Mouse (Mus musculus) MEL (cell line): ENCODE data around the gene Sf1. TPM values are rescaled to one million over a fixed set of nuclear protein-coding genes. Genes with fewer than 3 reads are reported as not detected.

ENCODE experiments used
- DNase-seq: peaks from one replicate; pipeline ENCODE4 v3.0.0; 2011; ENCODE audit warnings: low read depth, low spot score
- H3K27ac ChIP-seq: 2 replicates; pipeline ENCODE4 v1.5.1; 2012; ENCODE audit warnings: low read depth, mild to moderate bottlenecking, control low read depth, low read length, moderate library complexity; ENCODE audit not compliant: control insufficient read depth
- H3K27me3 ChIP-seq, 2 experiments: fragments of 150-350 bp in 1 of 2; sonication (generic) in 1 of 2; 2 replicates each; pipeline ENCODE4 v1.6.1; 2012; ENCODE audit warnings: low read length in 2 of 2, mild to moderate bottlenecking in 2 of 2, improper control_type of control experiment in 1 of 2, moderate library complexity in 1 of 2; ENCODE audit not compliant: insufficient read depth in 2 of 2, control insufficient read depth in 1 of 2
- H3K36me3 ChIP-seq, 2 experiments: 2 replicates each; pipeline ENCODE4 v1.6.1; 2012 to 2014; ENCODE audit warnings: low read length in 2 of 2, improper control_type of control experiment in 1 of 2, inconsistent platforms in 1 of 2, mild to moderate bottlenecking in 1 of 2; ENCODE audit not compliant: insufficient read depth in 2 of 2, control insufficient read depth in 1 of 2
- H3K4me1 ChIP-seq, 2 experiments: fragments of 150-350 bp in 1 of 2; sonication (generic) in 1 of 2; 2 replicates each; pipeline ENCODE4 v1.6.1; 2012; ENCODE audit warnings: low read length in 2 of 2, improper control_type of control experiment in 1 of 2, mild to moderate bottlenecking in 1 of 2; ENCODE audit not compliant: insufficient read depth in 2 of 2, control insufficient read depth in 1 of 2
- H3K4me3 ChIP-seq, 2 experiments: fragments of 150-350 bp in 1 of 2; sonication (generic) in 1 of 2; 2 replicates each; pipeline ENCODE4 v1.5.1; 2012; ENCODE audit warnings: low read depth in 2 of 2, low read length in 2 of 2, mild to moderate bottlenecking in 2 of 2, moderate library complexity in 2 of 2, control low read depth in 1 of 2, improper control_type of control experiment in 1 of 2; ENCODE audit not compliant: control insufficient read depth in 1 of 2, insufficient read depth in 1 of 2
- H3K79me2 ChIP-seq: 2 replicates; pipeline ENCODE4 v1.6.1; 2012; ENCODE audit warnings: mild to moderate bottlenecking, low read length, moderate library complexity; ENCODE audit not compliant: control insufficient read depth, poor library complexity, insufficient read depth
- H3K9ac ChIP-seq: 2 replicates; pipeline ENCODE4 v1.6.1; 2012; ENCODE audit warnings: low read depth, mild to moderate bottlenecking, control low read depth, low read length, moderate library complexity; ENCODE audit not compliant: control insufficient read depth, poor library complexity, severe bottlenecking
- H3K9me3 ChIP-seq: fragments of 150-350 bp; sonication (generic); replicated peaks from 2 replicates; pipeline ENCODE4 v1.6.1; 2012; ENCODE audit warnings: mild to moderate bottlenecking, low read length, improper control_type of control experiment, moderate library complexity; ENCODE audit not compliant: insufficient read depth
- BHLHE40 ChIP-seq: IDR thresholded peaks from 2 replicates; pipeline ENCODE4 v1.6.1; 2012; ENCODE audit warnings: low read depth, mild to moderate bottlenecking, inconsistent platforms, low read length, improper control_type of control experiment, borderline replicate concordance
- CHD2 ChIP-seq: IDR thresholded peaks from 2 replicates; pipeline ENCODE4 v1.6.1; 2011; ENCODE audit warnings: low read length, improper control_type of control experiment
- CTCF ChIP-seq, 3 experiments: IDR thresholded peaks in 2 of 3; conservative IDR thresholded peaks in 1 of 3; 2 replicates each; pipeline ENCODE4 v1.5.1; 2011 to 2012; ENCODE audit warnings: low read length in 3 of 3, low read depth in 2 of 3, mild to moderate bottlenecking in 2 of 3, improper control_type of control experiment in 1 of 3, inconsistent platforms in 1 of 3, mixed read lengths in 1 of 3, moderate library complexity in 1 of 3; ENCODE audit not compliant: control insufficient read depth in 1 of 3, insufficient read depth in 1 of 3, poor library complexity in 1 of 3, severe bottlenecking in 1 of 3
- EP300 ChIP-seq, 2 experiments: IDR thresholded peaks; 2 replicates each; pipeline ENCODE4 v1.6.1; 2011; ENCODE audit warnings: improper control_type of control experiment in 2 of 2, low read length in 2 of 2, low read depth in 1 of 2, mild to moderate bottlenecking in 1 of 2
- ETS1 ChIP-seq: IDR thresholded peaks from 2 replicates; pipeline ENCODE4 v1.6.1; 2012; ENCODE audit warnings: low read depth, mild to moderate bottlenecking, inconsistent platforms, low read length, improper control_type of control experiment, moderate library complexity
- GABPA ChIP-seq: IDR thresholded peaks from 2 replicates; pipeline ENCODE4 v1.6.1; 2012; ENCODE audit warnings: low read depth, mild to moderate bottlenecking, inconsistent platforms, low read length, improper control_type of control experiment, moderate library complexity
- HCFC1 ChIP-seq: IDR thresholded peaks from 2 replicates; pipeline ENCODE4 v1.6.1; 2012; ENCODE audit warnings: low read depth, mild to moderate bottlenecking, inconsistent platforms, low read length, improper control_type of control experiment, moderate library complexity
- MAFK ChIP-seq: IDR thresholded peaks from 2 replicates; pipeline ENCODE4 v1.6.1; 2011; ENCODE audit warnings: low read depth, mild to moderate bottlenecking, low read length, improper control_type of control experiment, borderline replicate concordance
- MAX ChIP-seq: IDR thresholded peaks from 2 replicates; pipeline ENCODE4 v1.6.1; 2011; ENCODE audit warnings: low read length, improper control_type of control experiment
- MEF2A ChIP-seq: IDR thresholded peaks from 2 replicates; pipeline ENCODE4 v1.6.1; 2014; ENCODE audit warnings: low read depth, mild to moderate bottlenecking, inconsistent platforms, low read length, improper control_type of control experiment; ENCODE audit not compliant: poor library complexity, insufficient replicate concordance, severe bottlenecking; ENCODE audit errors: extremely low read depth
- MXI1 ChIP-seq: IDR thresholded peaks from 2 replicates; pipeline ENCODE4 v1.6.1; 2011; ENCODE audit warnings: mild to moderate bottlenecking, low read depth, low read length, improper control_type of control experiment
- MYB ChIP-seq: IDR thresholded peaks from 2 replicates; pipeline ENCODE4 v1.6.1; 2011; ENCODE audit warnings: mild to moderate bottlenecking, low read depth, low read length, improper control_type of control experiment
- NRF1 ChIP-seq: IDR thresholded peaks from 2 replicates; pipeline ENCODE4 v1.6.1; 2014; ENCODE audit warnings: low read depth, mild to moderate bottlenecking, inconsistent platforms, low read length, improper control_type of control experiment, moderate library complexity; ENCODE audit not compliant: poor library complexity, insufficient read depth, severe bottlenecking
- POLR2A ChIP-seq, 2 experiments: IDR thresholded peaks; 2 replicates each; pipeline ENCODE4 v1.6.1; 2011 to 2012; ENCODE audit warnings: low read length in 2 of 2, mild to moderate bottlenecking in 2 of 2, control low read depth in 1 of 2, improper control_type of control experiment in 1 of 2, low read depth in 1 of 2, moderate library complexity in 1 of 2; ENCODE audit not compliant: control insufficient read depth in 1 of 2, insufficient read depth in 1 of 2, poor library complexity in 1 of 2
- POLR2AphosphoS2 ChIP-seq: IDR thresholded peaks from 2 replicates; pipeline ENCODE4 v1.6.1; 2011; ENCODE audit warnings: low read length, improper control_type of control experiment
- POLR2AphosphoS5 ChIP-seq: IDR thresholded peaks from 2 replicates; pipeline ENCODE4 v1.6.1; 2012; ENCODE audit warnings: low read depth, borderline replicate concordance, mild to moderate bottlenecking, inconsistent platforms, low read length, moderate library complexity, mixed read lengths
- SMC3 ChIP-seq: IDR thresholded peaks from 2 replicates; pipeline ENCODE4 v1.6.1; 2011; ENCODE audit warnings: low read depth, low read length, improper control_type of control experiment
- TAL1 ChIP-seq: IDR thresholded peaks from 2 replicates; pipeline ENCODE4 v1.6.1; 2012; ENCODE audit warnings: mild to moderate bottlenecking, inconsistent platforms, low read length, moderate library complexity, mixed read lengths
- TBP ChIP-seq: IDR thresholded peaks from 2 replicates; pipeline ENCODE4 v1.8.0; 2011; ENCODE audit warnings: low read depth, low read length, improper control_type of control experiment
- TCF12 ChIP-seq: IDR thresholded peaks from 2 replicates; pipeline ENCODE4 v1.6.1; 2014; ENCODE audit warnings: low read depth, mild to moderate bottlenecking, inconsistent platforms, low read length, improper control_type of control experiment, moderate library complexity
- ZC3H11A ChIP-seq: IDR thresholded peaks from 2 replicates; pipeline ENCODE4 v1.6.1; 2012; ENCODE audit warnings: low read depth, mild to moderate bottlenecking, inconsistent platforms, low read length, improper control_type of control experiment
- ZKSCAN1 ChIP-seq: IDR thresholded peaks from 2 replicates; pipeline ENCODE4 v1.6.1; 2012; ENCODE audit warnings: low read depth, mild to moderate bottlenecking, inconsistent platforms, low read length, improper control_type of control experiment, moderate library complexity
- ZMIZ1 ChIP-seq: IDR thresholded peaks from 2 replicates; pipeline ENCODE4 v1.6.1; 2012; ENCODE audit warnings: low read depth, mild to moderate bottlenecking, inconsistent platforms, low read length, improper control_type of control experiment, moderate library complexity
- ZNF384 ChIP-seq: IDR thresholded peaks from 2 replicates; pipeline ENCODE4 v1.6.1; 2012; ENCODE audit warnings: low read depth, mild to moderate bottlenecking, inconsistent platforms, low read length, improper control_type of control experiment
- polyA plus RNA-seq, 2 experiments: library from polyadenylated mRNA; stranded (reverse) in 1 of 2; unstranded in 1 of 2; fragments of >175 nt in 1 of 2; fragments of >200 nt in 1 of 2; gene quantifications; 2 replicates each; pipeline versions ENCODE4 v1.2.1 to v1.2.4; 2012; ENCODE audit warnings: low replicate concordance in 2 of 2, low read depth in 1 of 2; ENCODE audit not compliant: insufficient read length in 2 of 2, insufficient read depth in 1 of 2, missing spikeins in 1 of 2
- total RNA-seq: library from RNA; depleted of rRNA; stranded (reverse); fragments of 300-350 nt; gene quantifications from 2 replicates; pipeline ENCODE4 v1.2.3, GENCODE M21; 2012

Gene Sf1
- total and polyA plus RNA-seq, 3 experiments = 65.7 to 245 (median 211) TPM

GRCm38 (mm10) chr19:6340524-6341452 lies 22.7 kb upstream of the Sf1 start, which contains the start of gene Map4k2:
Gene Map4k2 (plus strand): TSS chr19:6341135.
- H3K9me3 ChIP-seq = no peaks in the 10 kb centered on the region
- peak within 1 kb of the TSS; percentile 66 to 79 for H3K4me3 ChIP-seq
- peaks cover 0 to 18% of the 10 kb centered on the region in 2 experiments; a peak in 3 of 4 replicates for H3K4me1 ChIP-seq
- H3K27ac ChIP-seq = peak within 1 kb of the TSS; percentile 31; the same call in 1 of the 2 replicates
- H3K36me3 ChIP-seq = peaks cover 0 to 8% of the 10 kb centered on the region in 2 experiments; a peak in 2 of 4 replicates
- peak within 1 kb of the TSS; percentile 83 for H3K9ac ChIP-seq
- H3K27me3 ChIP-seq = no peaks in the 10 kb centered on the region
- peak; percentile 30; the same call in 1 of the 2 replicates for TF ChIP-seq NRF1
- TF ChIP-seq MAFK = no peak
- TF ChIP-seq POLR2AphosphoS5 = no peak
- no peak for TF ChIP-seq ZKSCAN1
- TF ChIP-seq CHD2 = no peak
- TF ChIP-seq MYB = no peak
- no peak for TF ChIP-seq POLR2AphosphoS2
- TF ChIP-seq ZMIZ1 = no peak
- TF ChIP-seq ZC3H11A = no peak
- no peak; a peak in 1 of 4 replicates for TF ChIP-seq POLR2A (IDR thresholded peaks at IDR 0.05; ENCODE audit: control insufficient read depth in 1 of 2, insufficient read depth in 1 of 2, low read depth in 1 of 2, low read length in 2 of 2, poor library complexity in 1 of 2)
- peak in 2 of 3 experiments; percentile 32 to 57; a peak in 4 of 6 replicates for TF ChIP-seq CTCF (IDR thresholded peaks at IDR 0.05 in 2 of 3, conservative IDR thresholded peaks at IDR 0.05 in 1 of 3; ENCODE audit: control insufficient read depth in 1 of 3, insufficient read depth in 1 of 3, low read depth in 2 of 3, low read length in 3 of 3, poor library complexity in 1 of 3, severe bottlenecking in 1 of 3)
- TF ChIP-seq MXI1 = no peak; the same call in none of the 2 replicates
- TF ChIP-seq SMC3 = no peak
- no peak for TF ChIP-seq MEF2A
- no peak for TF ChIP-seq GABPA
- TF ChIP-seq ETS1 = no peak
- TF ChIP-seq TCF12 = no peak
- TF ChIP-seq BHLHE40 = no peak
- no peak for TF ChIP-seq TAL1
- TF ChIP-seq EP300 (IDR thresholded peaks at IDR 0.05; ENCODE audit: low read depth in 1 of 2, low read length in 2 of 2) = no peak
- no peak for TF ChIP-seq TBP
- no peak for TF ChIP-seq ZNF384
- TF ChIP-seq MAX = no peak
- TF ChIP-seq HCFC1 = 0 out of 2 replicates have a peak, but pooled peaks have one; percentile 0
- H3K79me2 ChIP-seq = peaks cover 5% of the 10 kb centered on the region
- peak; percentile 84 for DNase-seq
